Mouse (Mus musculus): Measurements from ENCODE around the gene Rap1gds1. TPM values are rescaled to one million over a fixed set of nuclear protein-coding genes. Genes with fewer than 3 reads are reported as not detected.

The Rap1gds1 gene
- polyA plus RNA-seq, 1 experiment, result 25.4 TPM

GRCm38 (mm10) chr3:138877741-138878140 is 197.3 kb downstream of the Rap1gds1 start:
- DNase-seq (ENCODE audit: low read depth), result no peak

GRCm38 (mm10) chr3:138876931-138877361 is 198.1 kb downstream of the Rap1gds1 start:
- DNase-seq (ENCODE audit: low read depth), result no peak

- DNase-seq (ENCODE audit: low read depth), result no peak
Measured at GRCm38 (mm10) chr3:138876418-138876817, 198.6 kb downstream of the Rap1gds1 start.

- no peak for DNase-seq (ENCODE audit: low read depth)
Measured at GRCm38 (mm10) chr3:138875936-138876335, 199.1 kb downstream of the Rap1gds1 start.

Other genes with a start within 250 kb of the Rap1gds1 start
- gene Stpg2, start 130.5 kb upstream of the Rap1gds1 start, polyA plus RNA-seq (2012; rRNA removed), result 0.10 and 0.19 TPM in 2 replicates